Comparison of ENCODE assay signal across 11 mouse cellular contexts in genomic region chr1:62860788-62861187, GRCm38 (mm10).
DNase-seq lines count a peak whose midpoint lies in the region; ATAC-seq lines count a peak whose summit lies in the region.
"Had no signal": no experiment of that assay in that cellular context is flagged by ENCODE, and none has a peak within 500 bp of the region (broad histone marks: within the 10 kb centered on the region; RNA-seq: fewer than 3 reads in every experiment).

No protein-coding gene starts in this region.

- 10% methylated on average over 5 of the region's 5 CpGs for WGBS in lung, embryonic 15.5 days

- no peak overlapping the region for H3K4me2 ChIP-seq in lung, embryonic 15.5 days
- H3K4me2 ChIP-seq: liver, embryonic 15.5 days; stomach, embryonic 15.5 days had no signal

- DNase-seq in embryo, embryonic 9.5 days (ENCODE audit: extremely low spot score): peak; percentile 36
- DNase-seq in embryo, embryonic 10.5 days (ENCODE audit: low spot score): no peak
- DNase-seq in ovary, postnatal 36 days (ENCODE audit: low spot score): peak; percentile 13
- no peak for DNase-seq in ovary, postnatal 10 days (ENCODE audit: low spot score)
- peak; percentile 65 to 70 for DNase-seq in heart, postnatal 10 days
- DNase-seq in right cerebral cortex, postnatal 36 days (ENCODE audit: low spot score in 2 of 2): no peak
- no peak for DNase-seq in urinary bladder, postnatal 10 days (ENCODE audit: low spot score)

- peak; percentile 61; the same call in 1 of the 2 replicates for ATAC-seq in lung, embryonic 15.5 days (ENCODE audit: borderline replicate concordance, extremely low read depth, low FRiP score, low TSS enrichment)

- H3K27me3 ChIP-seq in lung, embryonic 15.5 days: no peaks in the 10 kb centered on the region
- H3K27me3 ChIP-seq: CH12.LX; liver, embryonic 15.5 days; stomach, embryonic 15.5 days had no signal

- intact Hi-C loops in heart, postnatal 10 days (cut with DNase I): no loop called here

- peak overlapping the region; percentile 55 for H3K27ac ChIP-seq in lung, embryonic 15.5 days
- H3K27ac ChIP-seq: liver, embryonic 15.5 days; stomach, embryonic 15.5 days had no signal

- H3K9me3 ChIP-seq in lung, embryonic 15.5 days: no peaks in the 10 kb centered on the region
- H3K9me3 ChIP-seq: liver, embryonic 15.5 days; stomach, embryonic 15.5 days had no signal

- no peaks in the 10 kb centered on the region for H3K36me3 ChIP-seq in lung, embryonic 15.5 days
- H3K36me3 ChIP-seq: liver, embryonic 15.5 days; stomach, embryonic 15.5 days had no signal

- H3K4me1 ChIP-seq in lung, embryonic 15.5 days: peaks cover 24% of the 10 kb centered on the region
- H3K4me1 ChIP-seq: liver, embryonic 15.5 days; stomach, embryonic 15.5 days had no signal

- no peak overlapping the region for H3K9ac ChIP-seq in lung, embryonic 15.5 days
- H3K9ac ChIP-seq: liver, embryonic 15.5 days; stomach, embryonic 15.5 days had no signal

- H3K4me3 ChIP-seq in lung, embryonic 15.5 days: no peak overlapping the region
- H3K4me3 ChIP-seq: liver, embryonic 15.5 days; stomach, embryonic 15.5 days had no signal

Comparison
In these comparisons a context has a peak if more than half of its experiments do, and no peak if none do; other contexts are left out.
1. DNase-seq: peak in embryo, embryonic 9.5 days (single experiment), ovary, postnatal 36 days (single experiment) and heart, postnatal 10 days (2 of 2); none in embryo, embryonic 10.5 days (single experiment), ovary, postnatal 10 days (single experiment), right cerebral cortex, postnatal 36 days (0 of 2) and urinary bladder, postnatal 10 days (single experiment).